Mouse (Mus musculus) heart, adult 2 months (tissue): ENCODE data around the gene Drd3. TPM values are rescaled to one million over a fixed set of nuclear protein-coding genes. Genes with fewer than 3 reads are reported as not detected.

Experiments
- DNase-seq, 2 experiments: peaks; one replicate each; pipeline ENCODE4 v3.0.0; 2021
- H3K27ac ChIP-seq: fragments of 200-600 bp; 2 replicates; pipeline ENCODE4 v1.8.1; 2022
- H3K27me3 ChIP-seq: fragments of 200-500 bp; 2 replicates; pipeline ENCODE4 v1.6.1; 2012; ENCODE audit warnings: mild to moderate bottlenecking, low read length, inconsistent platforms, mixed read lengths; ENCODE audit not compliant: control insufficient read depth, insufficient read depth
- H3K36me3 ChIP-seq: fragments of 200-500 bp; 2 replicates; pipeline ENCODE4 v1.6.1; 2012; ENCODE audit warnings: low read length, inconsistent platforms; ENCODE audit not compliant: control insufficient read depth, insufficient read depth
- H3K4me1 ChIP-seq: fragments of 200-500 bp; 2 replicates; pipeline ENCODE4 v1.6.1; 2011; ENCODE audit warnings: low read length; ENCODE audit not compliant: control insufficient read depth, insufficient read depth
- H3K4me3 ChIP-seq: fragments of 200-600 bp; 2 replicates; pipeline ENCODE4 v1.8.1; 2022
- H3K79me2 ChIP-seq: fragments of 200-500 bp; replicated peaks from 2 replicates; pipeline ENCODE4 v1.6.1; 2012; ENCODE audit warnings: mild to moderate bottlenecking, inconsistent platforms, low read length, moderate library complexity, mixed read lengths; ENCODE audit not compliant: control insufficient read depth, insufficient read depth
- H3K9ac ChIP-seq: fragments of 200-500 bp; 2 replicates; pipeline ENCODE4 v1.6.1; 2012; ENCODE audit warnings: low read depth, mild to moderate bottlenecking, control low read depth, inconsistent platforms, low read length, mixed read lengths
- CTCF ChIP-seq: fragments of 200-600 bp; IDR thresholded peaks from 2 replicates; pipeline ENCODE4 v1.8.1; 2022; ENCODE audit warnings: antibody characterized with exemption, mild to moderate bottlenecking, moderate library complexity
- EP300 ChIP-seq: fragments of 200-500 bp; IDR thresholded peaks from 2 replicates; pipeline ENCODE4 v1.6.1; 2011; ENCODE audit warnings: low read depth, low read length, control low read depth; ENCODE audit not compliant: insufficient read depth
- POLR2A ChIP-seq: fragments of 200-500 bp; IDR thresholded peaks from 2 replicates; pipeline ENCODE4 v1.6.1; 2011; ENCODE audit warnings: mild to moderate bottlenecking, low read depth, low read length, control low read depth; ENCODE audit not compliant: insufficient read depth
- WGBS: fragments of 180-500 bp; shearing (Covaris S2); methylation state at CpG from one replicate; pipeline ENCODE4 v1.1.7; 2018; 5-methylcytosine and 5-hydroxymethylcytosine counted together
- intact Hi-C: fragments of 180-260 bp; cut with DNase I; formaldehyde crosslinking; loops from one replicate; pipeline ENCODE4 v1.15.1; 2025
- microRNA-seq, 2 experiments: library from miRNA; unstranded; fragments of <30 nt; microRNA quantifications; one replicate each; pipeline ENCODE4 v1.2.0; 2021
- polyA plus RNA-seq: library from polyadenylated mRNA; depleted of rRNA; stranded (reverse); fragments of >200 nt; gene quantifications from 2 replicates; pipeline ENCODE4 v1.2.3, GENCODE M21; 2012; rRNA removed
- total RNA-seq, 2 experiments: library from RNA; stranded (reverse); gene quantifications; 2 replicates each; pipeline ENCODE4 v1.2.3; 2021

The Drd3 gene
- total and polyA plus RNA-seq, 3 experiments, result not detected

DNA sequence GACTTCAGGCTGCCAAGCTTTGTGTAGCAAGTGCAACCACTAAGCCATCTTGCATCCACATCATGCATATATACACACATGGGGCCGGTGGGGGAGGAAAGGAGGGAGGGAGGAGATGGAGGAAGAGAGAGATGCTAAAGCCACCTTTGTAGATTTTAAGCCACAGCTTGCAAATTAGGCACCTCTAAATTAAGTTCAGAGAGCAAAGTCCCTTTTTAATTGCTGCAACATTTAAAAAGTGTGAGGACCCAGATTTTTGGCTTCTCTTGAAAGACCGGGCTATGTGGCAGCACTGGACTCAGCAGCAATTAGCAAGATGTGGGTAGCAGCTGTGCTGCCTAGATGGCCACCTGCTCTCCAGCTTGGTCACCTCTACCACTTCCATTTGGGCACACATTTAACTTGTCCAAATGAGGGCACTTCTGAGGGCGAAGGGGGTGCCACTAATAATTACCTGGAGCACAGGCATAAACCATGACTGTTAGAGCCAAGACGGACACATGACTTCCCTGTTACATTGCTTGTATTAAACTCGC is 105.2 kb downstream of the Drd3 start:
- no peak overlapping the region for H3K9ac ChIP-seq
- no peak overlapping the region for H3K4me3 ChIP-seq
- 92% methylated on average over 5 of the region's 5 CpGs for WGBS
- H3K36me3 ChIP-seq, result no peaks in the 10 kb centered on the region
- intact Hi-C loops, result no loop called here
- no peak for TF ChIP-seq EP300
- TF ChIP-seq CTCF, result no peak
- TF ChIP-seq POLR2A, result no peak
- DNase-seq, result no peak
- no peaks in the 10 kb centered on the region for H3K79me2 ChIP-seq
- H3K27ac ChIP-seq, result no peak overlapping the region
- H3K4me1 ChIP-seq, result no peaks in the 10 kb centered on the region
- no peaks in the 10 kb centered on the region for H3K27me3 ChIP-seq

DNA sequence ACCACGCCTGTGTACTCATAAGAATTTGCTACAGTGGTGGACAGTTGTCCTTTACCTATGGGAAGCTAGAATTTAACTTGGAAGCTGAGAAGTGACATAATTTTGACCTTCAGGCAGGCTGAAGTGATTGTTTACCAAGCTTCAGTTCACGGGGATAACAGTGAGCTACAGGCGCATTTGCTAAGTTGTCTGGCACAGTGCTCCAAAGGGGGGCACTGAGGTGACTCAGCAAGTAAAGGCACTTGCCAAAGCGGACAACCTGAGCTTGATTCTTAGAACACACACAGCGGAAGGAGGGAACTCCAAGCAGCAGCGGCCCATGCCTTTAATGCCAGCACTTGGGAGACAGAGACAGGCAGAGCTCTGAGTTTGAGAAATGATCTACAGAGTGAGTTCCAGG is 106.8 kb downstream of the Drd3 start:
- no peak overlapping the region for H3K9ac ChIP-seq

GRCm38 (mm10) chr16:43869805-43870204 is 116.0 kb downstream of the Drd3 start:
- peaks cover 2% of the 10 kb centered on the region; the same call in 1 of the 2 replicates for H3K36me3 ChIP-seq

More for the DNA sequence above, 106.8 kb downstream of the Drd3 start:
- no peak for DNase-seq
- Histone ChIP-seq H3K4me1 (no peaks in the 10 kb centered on the region), H3K27me3 (no peaks in the 10 kb centered on the region), H3K27ac (no peak overlapping the region), H3K36me3 (no peaks in the 10 kb centered on the region), H3K4me3 (no peak overlapping the region), H3K79me2 (no peaks in the 10 kb centered on the region)
- 74% methylated on average over 6 of the region's 6 CpGs for WGBS
- intact Hi-C loops, result no loop called here
- TF ChIP-seq EP300 (no peak), CTCF (no peak), POLR2A (no peak)

DNA sequence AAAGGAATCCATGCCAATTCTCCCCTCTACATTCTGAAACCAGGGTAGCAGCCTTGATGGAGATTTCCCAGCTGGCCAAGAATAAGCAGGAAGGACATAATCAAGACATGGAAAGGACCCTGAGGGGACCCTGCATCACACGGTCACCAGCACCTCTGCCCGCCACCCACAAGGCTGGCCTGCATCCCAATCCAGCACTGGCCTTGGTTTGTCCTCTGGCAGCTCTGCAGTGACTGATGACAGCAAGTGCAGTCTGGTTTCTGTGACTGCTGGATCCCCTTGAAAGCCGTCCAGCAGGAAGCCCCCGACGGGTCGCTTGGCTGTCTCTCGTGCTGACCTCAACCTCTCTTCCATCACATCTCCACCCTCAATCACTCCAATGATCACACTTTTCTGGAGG is 117.6 kb downstream of the Drd3 start:
- no peak overlapping the region for H3K9ac ChIP-seq
- no peak overlapping the region for H3K27ac ChIP-seq
- TF ChIP-seq CTCF (no peak), POLR2A (no peak), EP300 (no peak)
- H3K4me1 ChIP-seq, result no peaks in the 10 kb centered on the region
- intact Hi-C loops, result no loop called here
- no peaks in the 10 kb centered on the region for H3K27me3 ChIP-seq
- no peaks in the 10 kb centered on the region for H3K79me2 ChIP-seq
- 45% methylated on average over 7 of the region's 7 CpGs for WGBS
- peak; percentile 27 to 29 for DNase-seq
- H3K4me3 ChIP-seq, result no peak overlapping the region
- peaks cover 2% of the 10 kb centered on the region; the same call in 1 of the 2 replicates for H3K36me3 ChIP-seq

More at GRCm38 (mm10) chr16:43869805-43870204, 116.0 kb downstream of the Drd3 start:
- Histone ChIP-seq H3K27ac (no peak overlapping the region), H3K27me3 (no peaks in the 10 kb centered on the region), H3K79me2 (no peaks in the 10 kb centered on the region), H3K4me1 (no peaks in the 10 kb centered on the region), H3K9ac (no peak overlapping the region), H3K4me3 (no peak overlapping the region)
- DNase-seq, result no peak
- no peak for TF ChIP-seq CTCF
- no peak for TF ChIP-seq EP300
- no peak for TF ChIP-seq POLR2A
- intact Hi-C loops, result no loop called here

Small RNA genes within 50 kb of the gene (microRNA-seq; reads per million reads assigned to microRNA genes)
- 0 reads per million in 2 experiments for gene Gm25996

Other genes starting within 250 kb of the Drd3 start
- gene Tigit, start 89.9 kb upstream of the Drd3 start, total RNA-seq, result not detected
- 0.20 TPM in 1 of 2 replicates, not detected in the other for gene Tigit, start 89.9 kb upstream of the Drd3 start, polyA plus RNA-seq
- gene Ccdc191, start 135.8 kb downstream of the Drd3 start, total RNA-seq, result 1 to 10 TPM; 2.7 to 3.6 TPM
- 1.0 and 1.5 TPM in 2 replicates for gene Ccdc191, start 135.8 kb downstream of the Drd3 start, polyA plus RNA-seq
- gene Qtrt2, start 172.8 kb downstream of the Drd3 start, total RNA-seq, result 10 to 100 TPM; 12.6 to 14.3 TPM
- 13.0 and 15.8 TPM in 2 replicates for gene Qtrt2, start 172.8 kb downstream of the Drd3 start, polyA plus RNA-seq
- under 1 TPM; 0.27 to 0.42 TPM for gene Zdhhc23, start 225.8 kb downstream of the Drd3 start, total RNA-seq
- gene Zdhhc23, start 225.8 kb downstream of the Drd3 start, polyA plus RNA-seq, result 0.25 and 0.32 TPM in 2 replicates